Mouse (Mus musculus): ENCODE results near the gene Rpsa. TPM values are rescaled to one million over a fixed set of nuclear protein-coding genes. Genes with fewer than 3 reads are reported as not detected.
A peak's percentile ranks its signal among the peaks of the same experiment; 100 is the strongest.

Gene Rpsa
- polyA plus RNA-seq, 1 experiment: 1,195 TPM

DNA sequence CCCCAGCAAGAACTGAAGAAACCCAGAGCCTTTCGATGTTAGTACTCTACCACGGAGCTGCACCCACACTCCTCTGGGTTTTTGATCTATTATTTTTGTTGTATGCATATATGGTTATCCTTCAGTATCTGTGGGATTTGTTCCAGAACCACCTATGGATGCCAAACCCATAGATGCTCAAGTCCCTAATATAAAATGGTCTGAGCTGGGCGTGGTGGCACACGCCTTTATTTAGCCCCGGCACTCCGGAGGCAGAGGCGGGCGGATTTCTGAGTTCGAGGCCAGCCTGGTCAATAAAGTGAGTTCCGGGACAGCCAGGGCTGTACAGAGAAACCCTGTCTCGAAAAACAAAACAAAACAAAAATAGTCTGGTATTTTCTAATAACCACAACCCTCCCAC lies 621 bp upstream of the Rpsa start:
- Histone ChIP-seq H3K27ac (ENCODE audit: insufficient read depth, low read depth, low read length) (peak overlapping the region; percentile 82), H3K36me3 (ENCODE audit: control insufficient read depth, insufficient read depth, low read length) (peaks cover 2% of the 10 kb centered on the region), H3K4me3 (ENCODE audit: insufficient read depth, low read depth, low read length) (peak overlapping the region; percentile 13; the same call in 1 of the 2 replicates), H3K4me1 (ENCODE audit: control insufficient read depth, insufficient read depth, low read length) (no peaks in the 10 kb centered on the region; the same call in 1 of the 2 replicates), H3K27me3 (replicated peaks; ENCODE audit: control insufficient read depth, insufficient read depth, low read length) (no peaks in the 10 kb centered on the region)
- WGBS: 52% methylated on average over 11 of the region's 11 CpGs
- DNase-seq: no peak
- TF ChIP-seq POLR2A (IDR thresholded peaks at IDR 0.05; ENCODE audit: low read depth, low read length): no peak

DNA sequence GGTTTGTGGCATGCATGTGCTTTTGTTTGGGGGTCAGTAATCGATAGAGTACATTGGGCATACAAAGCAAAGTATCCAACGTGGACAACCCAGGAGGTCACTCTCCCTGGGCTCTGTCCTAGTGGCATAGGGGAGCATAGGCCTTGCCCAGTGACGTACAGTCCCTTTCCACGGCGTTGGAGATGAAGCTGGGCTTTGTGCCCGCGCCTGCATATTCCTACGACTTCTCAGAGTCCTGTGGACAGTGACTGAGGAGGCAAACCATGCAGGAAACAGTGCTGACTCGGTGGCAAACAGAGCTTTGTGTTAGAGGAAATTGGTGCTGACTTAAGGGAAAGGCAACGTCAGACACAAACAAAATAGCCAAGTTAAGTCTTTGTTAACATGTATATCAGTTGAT lies 1.8 kb downstream of the Rpsa start:
- H3K27ac ChIP-seq (ENCODE audit: insufficient read depth, low read depth, low read length): no peak overlapping the region
- TF ChIP-seq CTCF (conservative IDR thresholded peaks at IDR 0.05; ENCODE audit: insufficient read depth, insufficient read length, low read depth, low read length): no peak
- no peak for TF ChIP-seq POLR2A (IDR thresholded peaks at IDR 0.05; ENCODE audit: low read depth, low read length)

DNA sequence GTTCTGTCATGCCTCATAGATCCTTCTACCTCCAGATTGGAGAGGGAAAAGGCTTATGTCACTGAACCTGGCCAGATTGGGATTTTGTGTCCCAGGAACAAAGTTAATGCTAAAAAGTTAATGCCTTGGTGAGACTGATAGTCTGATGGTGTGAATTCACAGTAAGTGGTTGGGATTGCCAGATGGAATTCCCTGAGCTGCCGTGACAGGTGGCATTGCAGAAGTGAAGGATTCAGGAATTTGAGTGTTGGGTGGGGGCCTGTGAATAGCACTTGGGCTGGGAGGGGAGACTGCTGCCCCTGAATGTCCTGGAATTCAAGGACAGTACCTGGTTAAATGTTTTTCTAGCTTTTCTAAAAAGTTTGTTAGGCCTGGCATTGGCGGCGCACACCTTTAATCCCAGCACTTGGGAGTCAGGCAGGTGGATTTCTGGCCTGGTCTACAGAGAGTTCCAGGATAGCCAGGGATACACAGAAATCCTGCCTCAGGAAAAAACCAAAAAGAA lies 4.3 kb downstream of the Rpsa start:
- no peak overlapping the region for H3K27ac ChIP-seq (ENCODE audit: insufficient read depth, low read depth, low read length)
- WGBS: 90% methylated on average over 3 of the region's 3 CpGs
- peaks cover 2% of the 10 kb centered on the region for H3K36me3 ChIP-seq (ENCODE audit: control insufficient read depth, insufficient read depth, low read length)
- TF ChIP-seq POLR2A (IDR thresholded peaks at IDR 0.05; ENCODE audit: low read depth, low read length) (no peak), CTCF (conservative IDR thresholded peaks at IDR 0.05; ENCODE audit: insufficient read depth, insufficient read length, low read depth, low read length) (no peak)
- DNase-seq: no peak
- H3K4me1 ChIP-seq (ENCODE audit: control insufficient read depth, insufficient read depth, low read length): no peaks in the 10 kb centered on the region; the same call in 1 of the 2 replicates
- no peak overlapping the region for H3K4me3 ChIP-seq (ENCODE audit: insufficient read depth, low read depth, low read length)
- H3K27me3 ChIP-seq (replicated peaks; ENCODE audit: control insufficient read depth, insufficient read depth, low read length): no peaks in the 10 kb centered on the region

More for the DNA sequence above, 1.8 kb downstream of the Rpsa start:
- no peak overlapping the region for H3K4me3 ChIP-seq (ENCODE audit: insufficient read depth, low read depth, low read length)
- no peaks in the 10 kb centered on the region; the same call in 1 of the 2 replicates for H3K4me1 ChIP-seq (ENCODE audit: control insufficient read depth, insufficient read depth, low read length)
- H3K27me3 ChIP-seq (replicated peaks; ENCODE audit: control insufficient read depth, insufficient read depth, low read length): no peaks in the 10 kb centered on the region
- DNase-seq: no peak
- WGBS: 54% methylated on average over 10 of the region's 10 CpGs
- H3K36me3 ChIP-seq (ENCODE audit: control insufficient read depth, insufficient read depth, low read length): peaks cover 2% of the 10 kb centered on the region

DNA sequence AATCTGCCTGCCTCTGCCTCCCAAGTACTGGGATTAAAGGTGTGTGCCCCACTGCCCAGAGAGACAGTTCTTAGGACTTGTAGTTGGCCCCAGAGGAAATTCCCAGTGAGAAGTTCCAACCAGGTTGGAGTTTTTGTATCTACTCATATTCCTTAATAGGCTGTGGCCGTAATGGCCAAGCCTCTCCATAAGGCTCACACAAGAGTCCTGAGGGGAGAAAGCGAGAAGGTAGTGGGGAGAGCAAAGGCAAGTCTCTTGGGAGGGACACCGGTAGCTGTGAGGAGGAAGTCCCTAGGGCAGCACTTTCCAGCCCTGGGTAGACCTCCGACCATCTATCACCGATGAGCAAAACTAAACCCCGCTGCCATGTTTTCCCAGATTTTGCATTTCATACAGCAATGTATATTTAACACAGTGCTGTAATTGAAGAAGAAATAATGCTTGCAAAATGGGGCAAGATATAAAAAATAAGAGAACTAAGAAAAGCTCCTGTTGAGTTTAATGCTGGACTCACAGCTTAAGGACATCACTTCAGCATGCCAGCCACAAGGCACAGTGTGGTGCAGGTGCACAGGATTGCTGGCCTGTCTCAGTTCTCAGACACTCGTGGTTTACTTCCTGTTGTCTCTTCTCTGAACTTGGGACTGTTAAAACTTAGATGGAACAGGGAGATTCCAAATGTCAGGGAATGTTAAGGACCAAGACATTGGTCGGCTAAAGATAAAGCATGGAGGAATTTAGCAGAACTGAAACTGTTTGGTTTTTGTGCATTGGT lies 5.7 kb downstream of the Rpsa start:
- H3K27ac ChIP-seq (ENCODE audit: insufficient read depth, low read depth, low read length): no peak overlapping the region
- TF ChIP-seq CTCF (conservative IDR thresholded peaks at IDR 0.05; ENCODE audit: insufficient read depth, insufficient read length, low read depth, low read length) (no peak), POLR2A (IDR thresholded peaks at IDR 0.05; ENCODE audit: low read depth, low read length) (no peak)

DNA sequence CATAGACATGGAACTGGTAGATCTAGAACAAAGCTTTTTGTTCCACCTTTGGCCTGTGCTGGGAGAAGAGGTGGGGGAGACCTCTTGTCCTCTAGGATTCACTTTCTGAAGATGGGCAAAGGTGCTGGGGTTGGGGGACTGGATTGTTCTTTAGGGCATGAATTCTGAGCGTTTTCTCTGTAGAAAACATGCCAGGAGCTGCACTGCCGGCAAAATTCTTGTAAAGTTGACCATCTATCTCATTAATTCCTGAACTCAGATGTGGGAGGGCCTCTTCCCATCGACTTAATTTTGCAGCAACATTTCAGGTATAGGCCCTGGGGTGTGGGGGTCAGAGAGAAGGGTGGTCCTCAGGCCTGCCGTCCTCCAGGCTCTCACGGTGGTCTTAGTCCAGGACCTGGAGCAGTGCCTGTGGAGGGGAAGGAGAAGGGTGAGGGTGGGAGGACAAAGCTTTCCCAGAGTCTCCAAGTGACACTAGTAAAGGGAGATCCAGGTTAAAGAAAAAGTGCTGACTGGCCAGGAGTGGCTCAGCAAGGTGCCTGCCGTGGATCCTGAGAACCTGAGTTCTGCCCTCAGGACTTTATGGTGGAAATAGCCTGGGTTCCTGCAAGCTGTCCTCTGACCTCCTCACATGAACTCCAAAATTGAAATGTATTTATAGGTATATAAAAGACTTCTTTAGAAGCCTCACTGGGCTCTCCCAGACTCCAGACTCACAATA lies 6.4 kb downstream of the Rpsa start:
- no peak overlapping the region for H3K27ac ChIP-seq (ENCODE audit: insufficient read depth, low read depth, low read length)
- no peak overlapping the region for H3K4me3 ChIP-seq (ENCODE audit: insufficient read depth, low read depth, low read length)
- TF ChIP-seq POLR2A (IDR thresholded peaks at IDR 0.05; ENCODE audit: low read depth, low read length): no peak
- TF ChIP-seq CTCF (conservative IDR thresholded peaks at IDR 0.05; ENCODE audit: insufficient read depth, insufficient read length, low read depth, low read length): no peak
- no peaks in the 10 kb centered on the region for H3K4me1 ChIP-seq (ENCODE audit: control insufficient read depth, insufficient read depth, low read length)
- peaks cover 2% of the 10 kb centered on the region for H3K36me3 ChIP-seq (ENCODE audit: control insufficient read depth, insufficient read depth, low read length)
- WGBS: 29% methylated on average over 6 of the region's 6 CpGs
- no peaks in the 10 kb centered on the region for H3K27me3 ChIP-seq (replicated peaks; ENCODE audit: control insufficient read depth, insufficient read depth, low read length)
- DNase-seq: no peak

More for the DNA sequence above, 5.7 kb downstream of the Rpsa start:
- Histone ChIP-seq H3K4me1 (ENCODE audit: control insufficient read depth, insufficient read depth, low read length) (no peaks in the 10 kb centered on the region; the same call in 1 of the 2 replicates), H3K36me3 (ENCODE audit: control insufficient read depth, insufficient read depth, low read length) (peaks cover 2% of the 10 kb centered on the region), H3K27me3 (replicated peaks; ENCODE audit: control insufficient read depth, insufficient read depth, low read length) (no peaks in the 10 kb centered on the region), H3K4me3 (ENCODE audit: insufficient read depth, low read depth, low read length) (no peak overlapping the region)
- 51% methylated on average over 8 of the region's 8 CpGs for WGBS
- no peak for DNase-seq

DNA sequence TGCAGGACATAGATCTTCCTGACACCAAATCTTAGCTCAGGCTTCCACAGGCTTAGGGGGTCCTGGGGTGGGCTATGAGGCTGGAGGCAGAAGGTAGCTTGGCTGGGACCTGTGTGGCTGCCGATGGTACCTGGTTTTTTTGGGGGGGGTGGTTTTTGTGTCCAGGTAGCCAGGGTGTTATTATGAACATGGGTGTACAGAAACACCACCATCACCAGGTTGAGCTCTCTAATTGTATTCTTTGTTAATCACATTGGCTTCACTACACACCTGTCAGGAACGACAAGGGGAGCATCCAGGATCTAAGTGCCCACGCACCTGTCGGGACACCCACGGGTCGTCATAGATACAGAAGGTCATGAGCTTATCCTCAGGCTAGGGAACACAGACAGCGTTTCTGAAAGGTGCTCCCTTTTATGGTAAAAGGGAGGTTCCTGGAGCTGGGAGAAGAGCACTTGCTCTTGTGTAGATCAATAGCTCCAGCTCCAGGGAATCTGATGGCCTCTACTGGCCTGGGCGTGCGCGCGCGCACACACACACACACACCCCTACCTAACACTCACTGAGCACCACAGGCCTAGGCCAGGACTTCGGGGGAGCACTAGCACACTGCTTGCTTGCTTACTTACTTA lies 7.2 kb downstream of the Rpsa start:
- Histone ChIP-seq H3K27me3 (replicated peaks; ENCODE audit: control insufficient read depth, insufficient read depth, low read length) (no peaks in the 10 kb centered on the region), H3K27ac (ENCODE audit: insufficient read depth, low read depth, low read length) (no peak overlapping the region), H3K4me1 (ENCODE audit: control insufficient read depth, insufficient read depth, low read length) (no peaks in the 10 kb centered on the region), H3K36me3 (ENCODE audit: control insufficient read depth, insufficient read depth, low read length) (no peaks in the 10 kb centered on the region; the same call in 1 of the 2 replicates), H3K4me3 (ENCODE audit: insufficient read depth, low read depth, low read length) (no peak overlapping the region)
- DNase-seq: no peak
- no peak for TF ChIP-seq POLR2A (IDR thresholded peaks at IDR 0.05; ENCODE audit: low read depth, low read length)
- no peak for TF ChIP-seq CTCF (conservative IDR thresholded peaks at IDR 0.05; ENCODE audit: insufficient read depth, insufficient read length, low read depth, low read length)
- 82% methylated on average over 13 of the region's 13 CpGs for WGBS

Data from kidney, adult 2 months (tissue).